Mouse (Mus musculus): Measurements from ENCODE around the gene Arrdc1.
"Not testable (repeated sequence)": the region's sequence is repeated elsewhere in the genome, so short reads cannot be mapped to it uniquely, and the experiment has no call there.

Gene Arrdc1

GRCm38 (mm10) chr2:24935057-24935796 lies at the start of gene Arrdc1:
Gene Arrdc1 (minus strand): TSS chr2:24935252.
- peak; percentile 99 for DNase-seq (ENCODE audit: low read depth, low spot score)

- DNase-seq (ENCODE audit: low read depth, low spot score), result peak; percentile 27
Measured at GRCm38 (mm10) chr2:24976960-24977359, 41.9 kb upstream of the Arrdc1 start.

- peak; percentile 96 for DNase-seq (ENCODE audit: low read depth, low spot score)
Measured at GRCm38 (mm10) chr2:24975704-24976297, 40.7 kb upstream of the Arrdc1 start, which contains the start of gene Pnpla7. Gene Pnpla7 (plus strand): TSS chr2:24976033.

GRCm38 (mm10) chr2:24974906-24975703 lies 40.1 kb upstream of the Arrdc1 start, which contains the start of gene Mrpl41:
Gene Mrpl41 (minus strand): TSS chr2:24975098.
- DNase-seq (ENCODE audit: low read depth, low spot score), result peak; percentile 98

GRCm38 (mm10) chr2:24974452-24974851 lies 39.4 kb upstream of the Arrdc1 start:
- not testable (repeated sequence) for DNase-seq (ENCODE audit: low read depth, low spot score)

GRCm38 (mm10) chr2:24970386-24970785 lies 35.3 kb upstream of the Arrdc1 start:
- DNase-seq (ENCODE audit: low read depth, low spot score), result no peak

- peak; percentile 90 for DNase-seq (ENCODE audit: low read depth, low spot score)
Measured at GRCm38 (mm10) chr2:24962304-24963000, 27.4 kb upstream of the Arrdc1 start, which contains the start of gene Dph7. Gene Dph7 (plus strand): TSS chr2:24962400.

GRCm38 (mm10) chr2:24960910-24961309 lies 25.9 kb upstream of the Arrdc1 start:
- peak; percentile 40 for DNase-seq (ENCODE audit: low read depth, low spot score)

- DNase-seq (ENCODE audit: low read depth, low spot score), result no peak
Measured at GRCm38 (mm10) chr2:24952537-24953055, 17.5 kb upstream of the Arrdc1 start.

GRCm38 (mm10) chr2:24950189-24950535 lies 15.1 kb upstream of the Arrdc1 start:
- peak; percentile 62 for DNase-seq (ENCODE audit: low read depth, low spot score)

- peak; percentile 97 for DNase-seq (ENCODE audit: low read depth, low spot score)
Measured at GRCm38 (mm10) chr2:24949421-24950188, 14.6 kb upstream of the Arrdc1 start, which contains the start of gene Zmynd19. Gene Zmynd19 (plus strand): TSS chr2:24949792.

- DNase-seq (ENCODE audit: low read depth, low spot score), result peak; percentile 71
Measured at GRCm38 (mm10) chr2:24944304-24944703, 9.3 kb upstream of the Arrdc1 start.

- DNase-seq (ENCODE audit: low read depth, low spot score), result no peak
Measured at GRCm38 (mm10) chr2:24942092-24942491, 7.0 kb upstream of the Arrdc1 start.

- DNase-seq (ENCODE audit: low read depth, low spot score), result no peak
Measured at GRCm38 (mm10) chr2:24934441-24934963, 550 bp downstream of the Arrdc1 start.

- DNase-seq (ENCODE audit: low read depth, low spot score), result no peak
Measured at GRCm38 (mm10) chr2:24929593-24929992, 5.5 kb downstream of the Arrdc1 start.

- DNase-seq (ENCODE audit: low read depth, low spot score), result no peak
Measured at GRCm38 (mm10) chr2:24929119-24929518, 5.9 kb downstream of the Arrdc1 start.

GRCm38 (mm10) chr2:24927810-24928479 lies 7.1 kb downstream of the Arrdc1 start:
- DNase-seq (ENCODE audit: low read depth, low spot score), result no peak

GRCm38 (mm10) chr2:24926965-24927358 lies 8.1 kb downstream of the Arrdc1 start:
- no peak for DNase-seq (ENCODE audit: low read depth, low spot score)

- DNase-seq (ENCODE audit: low read depth, low spot score), result no peak
Measured at GRCm38 (mm10) chr2:24926345-24926964, 8.6 kb downstream of the Arrdc1 start.

Data from A20 (cell line).